Mouse (Mus musculus): ENCODE data around the gene Rnf111. TPM values are rescaled to one million over a fixed set of nuclear protein-coding genes. Genes with fewer than 3 reads are reported as not detected.

Gene Rnf111
- polyA plus RNA-seq, 1 experiment from 2014 or later = 38.8 TPM

DNA sequence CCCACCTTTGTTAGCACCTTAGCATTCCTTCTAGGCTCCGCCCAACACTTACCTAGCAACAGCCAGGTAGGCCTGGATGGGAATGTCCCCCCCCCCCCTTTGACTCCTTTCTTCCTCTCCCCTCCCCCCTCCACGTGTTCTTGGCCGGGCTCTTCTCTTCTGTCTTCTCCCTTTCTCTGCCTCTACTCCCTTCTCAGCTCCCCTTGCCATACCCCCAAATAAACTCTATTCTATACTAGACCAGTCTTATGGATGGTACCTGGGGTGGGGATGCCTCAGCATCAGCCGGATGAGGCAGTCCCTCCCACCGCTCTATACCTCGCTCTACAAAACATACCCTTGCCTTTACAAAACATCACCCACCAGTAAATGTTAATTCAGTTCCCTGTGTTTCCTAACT, 38.1 kb upstream of the Rnf111 start:
- no peak overlapping the region for H3K27ac ChIP-seq (ENCODE audit: low read depth, low read length)
- peak overlapping the region; percentile 94 for H3K4me3 ChIP-seq (ENCODE audit: low read depth, low read length)
- DNase-seq (ENCODE audit: low spot score, missing footprints) (no peak), ATAC-seq (ENCODE audit: low FRiP score) (no peak)
- H3K4me2 ChIP-seq = peak overlapping the region; percentile 61
- no peaks in the 10 kb centered on the region for H3K36me3 ChIP-seq (ENCODE audit: control insufficient read depth, insufficient read depth, low read length)
- no peaks in the 10 kb centered on the region for H3K27me3 ChIP-seq (ENCODE audit: control insufficient read depth, insufficient read depth, low read length)
- WGBS = 10% methylated on average over 6 of the region's 6 CpGs
- H3K9ac ChIP-seq (ENCODE audit: low read length) = peak overlapping the region; percentile 97; the same call in 1 of the 2 replicates
- no peaks in the 10 kb centered on the region for H3K9me3 ChIP-seq (ENCODE audit: control insufficient read depth, low read length)
- H3K4me1 ChIP-seq (ENCODE audit: control insufficient read depth, insufficient read depth, low read length) = peaks cover 6% of the 10 kb centered on the region

DNA sequence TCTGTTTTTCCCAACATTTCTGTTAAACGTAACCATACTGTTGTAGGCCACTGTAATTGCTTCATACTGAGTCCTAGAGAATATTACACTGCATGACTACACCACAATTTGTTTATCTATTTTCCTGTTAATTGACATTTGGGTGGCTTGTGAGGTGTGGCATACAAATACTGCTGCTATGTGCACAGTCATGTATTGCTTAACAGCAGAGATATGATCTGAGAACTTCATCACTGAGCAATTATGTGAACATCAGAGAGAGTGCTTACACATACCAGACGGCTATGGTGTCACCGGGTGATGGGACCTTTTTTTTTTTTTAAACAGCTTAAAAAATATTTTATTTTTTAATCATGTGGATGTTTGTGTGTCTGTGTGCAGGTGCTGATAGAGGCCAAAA, 29.8 kb upstream of the Rnf111 start:
- 88% methylated on average over 3 of the region's 3 CpGs for WGBS
- ATAC-seq (ENCODE audit: low FRiP score) (no peak), DNase-seq (ENCODE audit: low spot score, missing footprints) (no peak)
- Histone ChIP-seq H3K36me3 (ENCODE audit: control insufficient read depth, insufficient read depth, low read length) (no peaks in the 10 kb centered on the region), H3K9me3 (ENCODE audit: control insufficient read depth, low read length) (no peaks in the 10 kb centered on the region), H3K9ac (ENCODE audit: low read length) (no peak overlapping the region), H3K4me3 (ENCODE audit: low read depth, low read length) (no peak overlapping the region), H3K4me1 (ENCODE audit: control insufficient read depth, insufficient read depth, low read length) (no peaks in the 10 kb centered on the region), H3K4me2 (no peak overlapping the region), H3K27me3 (ENCODE audit: control insufficient read depth, insufficient read depth, low read length) (no peaks in the 10 kb centered on the region), H3K27ac (ENCODE audit: low read depth, low read length) (no peak overlapping the region)

DNA sequence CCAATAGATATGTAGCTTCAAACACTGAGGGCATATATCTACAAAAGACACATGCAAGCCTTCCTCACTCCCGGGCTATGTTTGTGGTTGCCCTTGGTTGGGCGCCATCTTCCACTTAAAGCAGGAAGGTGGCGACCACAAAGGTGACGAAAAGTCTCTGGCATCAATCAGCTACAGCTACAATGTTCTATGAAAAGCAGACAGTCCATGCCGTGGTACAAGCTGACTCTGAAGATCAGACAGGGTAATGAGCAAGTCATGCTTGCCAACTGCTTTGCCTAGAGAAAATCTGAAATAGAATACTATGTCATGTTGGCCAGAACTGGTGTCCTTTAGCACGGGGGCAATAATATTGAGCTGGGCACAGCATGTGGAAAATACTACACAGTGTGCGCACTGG, 20.8 kb upstream of the Rnf111 start:
- Histone ChIP-seq H3K9ac (ENCODE audit: low read length) (no peak overlapping the region), H3K4me1 (ENCODE audit: control insufficient read depth, insufficient read depth, low read length) (no peaks in the 10 kb centered on the region), H3K4me2 (no peak overlapping the region), H3K27ac (ENCODE audit: low read depth, low read length) (no peak overlapping the region), H3K9me3 (ENCODE audit: control insufficient read depth, low read length) (no peaks in the 10 kb centered on the region), H3K36me3 (ENCODE audit: control insufficient read depth, insufficient read depth, low read length) (no peaks in the 10 kb centered on the region), H3K27me3 (ENCODE audit: control insufficient read depth, insufficient read depth, low read length) (no peaks in the 10 kb centered on the region), H3K4me3 (ENCODE audit: low read depth, low read length) (no peak overlapping the region)
- DNase-seq (ENCODE audit: low spot score, missing footprints) (no peak), ATAC-seq (ENCODE audit: low FRiP score) (no peak)
- 91% methylated on average over 7 of the region's 7 CpGs for WGBS

DNA sequence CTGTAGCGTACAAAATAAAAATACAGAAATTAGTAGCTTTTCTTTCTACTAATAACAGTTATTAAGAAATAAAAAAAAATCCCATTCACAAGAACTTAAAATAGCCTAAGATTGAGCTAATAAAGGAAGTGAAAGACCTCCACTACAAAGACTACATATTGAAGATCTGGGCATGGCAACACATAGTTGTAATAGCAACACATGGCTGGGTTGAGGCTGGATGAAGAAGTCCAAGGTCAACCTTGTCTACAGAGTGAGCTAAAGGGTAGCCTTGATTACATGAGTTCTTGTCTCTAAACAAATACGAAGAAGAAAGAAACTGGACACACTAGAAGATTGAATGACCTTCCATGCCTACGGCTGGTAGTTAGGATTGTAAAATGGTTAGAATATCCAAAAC, 20.3 kb upstream of the Rnf111 start:
- WGBS = 94% methylated on average over 3 of the region's 3 CpGs
- H3K36me3 ChIP-seq (ENCODE audit: control insufficient read depth, insufficient read depth, low read length) = no peaks in the 10 kb centered on the region
- no peak overlapping the region for H3K27ac ChIP-seq (ENCODE audit: low read depth, low read length)

DNA sequence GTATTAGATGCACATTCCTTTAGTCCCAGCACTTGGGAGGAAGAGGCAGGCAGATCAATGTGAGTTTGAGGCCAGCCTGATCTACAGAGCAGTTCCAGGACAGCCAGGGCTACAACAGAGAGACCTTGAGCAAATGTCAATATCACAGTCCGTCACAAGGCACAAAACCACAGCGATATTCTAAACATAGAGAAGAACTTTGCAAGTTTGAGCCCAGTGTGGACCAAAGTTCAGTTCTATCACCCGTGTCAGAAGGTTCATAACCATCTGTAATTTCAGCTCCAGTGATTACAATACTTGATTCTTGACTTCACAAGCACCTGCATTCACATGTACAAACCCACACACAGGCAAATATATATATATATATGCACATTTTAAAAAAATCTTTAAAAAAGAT, 17.1 kb upstream of the Rnf111 start:
- no peaks in the 10 kb centered on the region for H3K4me1 ChIP-seq (ENCODE audit: control insufficient read depth, insufficient read depth, low read length)
- ATAC-seq (ENCODE audit: low FRiP score) = no peak
- H3K4me3 ChIP-seq (ENCODE audit: low read depth, low read length) = no peak overlapping the region
- no peak for DNase-seq (ENCODE audit: low spot score, missing footprints)
- no peaks in the 10 kb centered on the region for H3K36me3 ChIP-seq (ENCODE audit: control insufficient read depth, insufficient read depth, low read length)
- H3K27ac ChIP-seq (ENCODE audit: low read depth, low read length) = no peak overlapping the region
- H3K9me3 ChIP-seq (ENCODE audit: control insufficient read depth, low read length) = no peaks in the 10 kb centered on the region
- 91% methylated on average over 3 of the region's 3 CpGs for WGBS
- no peak overlapping the region for H3K9ac ChIP-seq (ENCODE audit: low read length)
- no peak overlapping the region for H3K4me2 ChIP-seq
- H3K27me3 ChIP-seq (ENCODE audit: control insufficient read depth, insufficient read depth, low read length) = no peaks in the 10 kb centered on the region

More for the DNA sequence above, 20.3 kb upstream of the Rnf111 start:
- Histone ChIP-seq H3K9me3 (ENCODE audit: control insufficient read depth, low read length) (no peaks in the 10 kb centered on the region), H3K27me3 (ENCODE audit: control insufficient read depth, insufficient read depth, low read length) (no peaks in the 10 kb centered on the region), H3K4me2 (no peak overlapping the region), H3K4me3 (ENCODE audit: low read depth, low read length) (no peak overlapping the region), H3K9ac (ENCODE audit: low read length) (no peak overlapping the region), H3K4me1 (ENCODE audit: control insufficient read depth, insufficient read depth, low read length) (no peaks in the 10 kb centered on the region)
- DNase-seq (ENCODE audit: low spot score, missing footprints) (no peak), ATAC-seq (ENCODE audit: low FRiP score) (no peak)

DNA sequence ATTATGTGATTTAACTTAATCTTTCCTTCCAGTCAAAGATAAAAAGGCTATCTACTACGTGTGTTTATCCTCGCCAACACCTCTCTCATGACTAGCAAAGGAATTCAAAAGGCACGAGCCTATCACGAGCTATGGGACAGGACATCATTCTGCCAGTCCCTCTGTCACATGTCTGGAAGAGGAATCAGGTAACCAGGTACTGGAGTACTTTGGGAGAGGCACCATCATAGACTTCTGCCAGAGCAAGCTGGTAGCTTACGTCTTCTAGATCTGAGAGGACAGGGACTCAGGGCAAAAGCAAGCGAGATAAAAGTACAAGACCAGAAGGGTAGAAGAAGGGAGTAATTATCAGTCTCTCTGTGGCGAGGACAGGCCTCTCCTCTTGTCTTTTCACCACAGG, 8.2 kb upstream of the Rnf111 start:
- no peak overlapping the region for H3K4me3 ChIP-seq (ENCODE audit: low read depth, low read length)
- H3K36me3 ChIP-seq (ENCODE audit: control insufficient read depth, insufficient read depth, low read length) = no peaks in the 10 kb centered on the region
- WGBS = 83% methylated on average over 7 of the region's 7 CpGs
- H3K9ac ChIP-seq (ENCODE audit: low read length) = no peak overlapping the region
- DNase-seq (ENCODE audit: low spot score, missing footprints) (no peak), ATAC-seq (ENCODE audit: low FRiP score) (no peak)
- no peaks in the 10 kb centered on the region for H3K4me1 ChIP-seq (ENCODE audit: control insufficient read depth, insufficient read depth, low read length)
- no peak overlapping the region for H3K4me2 ChIP-seq
- H3K9me3 ChIP-seq (ENCODE audit: control insufficient read depth, low read length) = no peaks in the 10 kb centered on the region
- no peak overlapping the region for H3K27ac ChIP-seq (ENCODE audit: low read depth, low read length)
- H3K27me3 ChIP-seq (ENCODE audit: control insufficient read depth, insufficient read depth, low read length) = no peaks in the 10 kb centered on the region

DNA sequence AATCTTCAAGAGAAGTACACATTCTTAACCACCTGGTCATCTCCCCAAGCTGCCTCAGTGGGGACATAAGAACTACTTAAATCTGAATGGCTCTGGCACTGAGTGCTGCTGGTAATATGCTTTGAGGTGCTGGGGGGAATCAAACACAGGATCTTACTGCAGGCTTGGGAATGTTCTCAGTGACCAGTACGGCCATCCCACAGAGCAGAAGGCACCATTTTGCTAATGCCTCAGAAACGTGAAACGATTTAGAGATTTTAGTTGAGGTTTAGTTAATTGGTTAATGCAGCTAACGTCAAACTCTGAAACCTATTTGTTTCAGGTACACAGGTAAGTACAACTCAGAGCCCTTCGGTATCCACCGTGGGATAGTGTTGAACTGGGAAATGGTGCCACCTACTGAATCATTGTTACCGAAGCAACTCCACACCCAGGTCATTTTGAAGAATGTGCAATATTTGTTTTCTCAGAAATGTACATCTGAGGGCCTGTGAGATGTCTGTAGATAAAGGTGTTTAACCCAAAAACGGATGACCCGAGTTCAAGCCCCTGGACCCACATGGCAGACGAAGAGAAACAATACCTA, 7.6 kb upstream of the Rnf111 start:
- Histone ChIP-seq H3K4me1 (ENCODE audit: control insufficient read depth, insufficient read depth, low read length) (no peaks in the 10 kb centered on the region), H3K4me3 (ENCODE audit: low read depth, low read length) (no peak overlapping the region), H3K36me3 (ENCODE audit: control insufficient read depth, insufficient read depth, low read length) (no peaks in the 10 kb centered on the region), H3K4me2 (no peak overlapping the region), H3K9me3 (ENCODE audit: control insufficient read depth, low read length) (no peaks in the 10 kb centered on the region), H3K9ac (ENCODE audit: low read length) (no peak overlapping the region), H3K27ac (ENCODE audit: low read depth, low read length) (no peak overlapping the region), H3K27me3 (ENCODE audit: control insufficient read depth, insufficient read depth, low read length) (no peaks in the 10 kb centered on the region)
- DNase-seq (ENCODE audit: low spot score, missing footprints) = no peak
- no peak for ATAC-seq (ENCODE audit: low FRiP score)
- WGBS = 69% methylated on average over 10 of the region's 10 CpGs

DNA sequence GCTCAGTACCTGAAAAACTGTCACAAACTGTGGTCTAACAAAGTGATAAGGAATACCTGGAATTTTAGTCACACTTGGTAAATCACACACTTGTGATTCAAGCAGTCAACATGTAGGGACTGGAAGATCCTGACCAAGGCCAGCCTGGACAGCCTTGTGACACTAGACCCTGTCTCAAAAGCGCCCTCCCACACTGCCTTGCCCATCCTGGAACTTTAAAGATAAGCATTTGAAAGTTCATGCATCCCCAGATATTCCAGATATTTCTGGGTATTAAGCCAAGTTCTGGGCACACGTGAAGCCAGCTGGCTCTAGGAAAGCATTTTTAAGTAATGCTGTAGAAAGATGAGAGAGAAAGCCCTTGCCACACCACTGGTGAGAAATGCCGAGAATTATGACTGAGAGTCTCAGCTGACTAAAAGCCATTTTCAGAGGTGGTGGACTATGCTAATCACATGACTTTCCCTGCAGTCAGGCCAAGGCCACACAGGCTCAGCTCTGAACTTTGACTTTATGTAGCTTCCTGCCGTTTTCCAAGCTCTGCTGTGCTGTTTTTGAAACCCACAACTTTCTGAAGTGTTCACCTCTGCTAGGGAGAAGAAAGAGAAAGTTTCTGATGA, 6.5 kb upstream of the Rnf111 start:
- no peak overlapping the region for H3K4me2 ChIP-seq
- no peak overlapping the region for H3K4me3 ChIP-seq (ENCODE audit: low read depth, low read length)
- ATAC-seq (ENCODE audit: low FRiP score) (no peak), DNase-seq (ENCODE audit: low spot score, missing footprints) (no peak)
- no peaks in the 10 kb centered on the region for H3K4me1 ChIP-seq (ENCODE audit: control insufficient read depth, insufficient read depth, low read length)
- no peak overlapping the region for H3K27ac ChIP-seq (ENCODE audit: low read depth, low read length)
- H3K27me3 ChIP-seq (ENCODE audit: control insufficient read depth, insufficient read depth, low read length) = no peaks in the 10 kb centered on the region
- no peaks in the 10 kb centered on the region for H3K36me3 ChIP-seq (ENCODE audit: control insufficient read depth, insufficient read depth, low read length)
- H3K9ac ChIP-seq (ENCODE audit: low read length) = no peak overlapping the region
- WGBS = 83% methylated on average over 4 of the region's 4 CpGs
- H3K9me3 ChIP-seq (ENCODE audit: control insufficient read depth, low read length) = no peaks in the 10 kb centered on the region

DNA sequence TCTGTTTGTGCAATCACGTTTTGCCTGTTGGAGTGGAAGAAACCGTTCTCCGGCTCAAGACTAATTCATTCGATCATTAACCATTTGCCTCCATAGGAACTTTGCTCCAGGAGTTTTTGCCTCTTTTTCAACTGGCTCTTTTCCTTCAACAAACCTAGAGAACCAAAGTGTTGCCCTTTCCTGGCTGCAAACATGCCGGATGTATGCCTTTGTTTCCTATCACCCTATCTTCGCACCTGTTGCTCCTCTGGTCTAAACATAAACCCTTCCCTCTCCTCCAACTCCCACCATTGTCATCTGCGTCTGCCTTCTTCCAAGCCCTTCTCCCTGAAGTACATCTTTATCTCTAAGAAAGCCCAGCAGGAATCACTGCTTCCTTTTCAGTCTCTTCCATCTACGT, 3.3 kb upstream of the Rnf111 start:
- Histone ChIP-seq H3K27me3 (ENCODE audit: control insufficient read depth, insufficient read depth, low read length) (no peaks in the 10 kb centered on the region), H3K36me3 (ENCODE audit: control insufficient read depth, insufficient read depth, low read length) (no peaks in the 10 kb centered on the region), H3K4me1 (ENCODE audit: control insufficient read depth, insufficient read depth, low read length) (peaks cover 5% of the 10 kb centered on the region), H3K4me3 (ENCODE audit: low read depth, low read length) (no peak overlapping the region), H3K9me3 (ENCODE audit: control insufficient read depth, low read length) (no peaks in the 10 kb centered on the region), H3K9ac (ENCODE audit: low read length) (no peak overlapping the region), H3K4me2 (no peak overlapping the region), H3K27ac (ENCODE audit: low read depth, low read length) (no peak overlapping the region)
- no peak for ATAC-seq (ENCODE audit: low FRiP score)
- no peak for DNase-seq (ENCODE audit: low spot score, missing footprints)
- 81% methylated on average over 8 of the region's 8 CpGs for WGBS
